Mouse (Mus musculus) adrenal gland (tissue): ENCODE results near the gene Sfmbt2.
"Not testable (repeated sequence)": the region's sequence is repeated elsewhere in the genome, so short reads cannot be mapped to it uniquely, and the experiment has no call there.

Source experiments
- intact Hi-C: fragments of 180-260 bp; cut with DNase I; formaldehyde crosslinking; loops from one replicate; pipeline ENCODE4 v1.15.1; 2025
- long read RNA-seq, 2 experiments: library from polyadenylated mRNA; unstranded; transcript quantifications; one replicate each; pipeline ENCODE4 v2.0.0; 2020; ENCODE audit warnings: borderline replicate concordance in 1 of 2; ENCODE audit not compliant: insufficient replicate concordance in 1 of 2

The Sfmbt2 gene
- long read RNA-seq, experiment 1 = 0 reads
- long read RNA-seq, experiment 2, partial matches to known transcripts = 0 of 1 reads
- long read RNA-seq, experiment 2, other reads (novel, unspliced or antisense) = 1 of 1 reads

DNA sequence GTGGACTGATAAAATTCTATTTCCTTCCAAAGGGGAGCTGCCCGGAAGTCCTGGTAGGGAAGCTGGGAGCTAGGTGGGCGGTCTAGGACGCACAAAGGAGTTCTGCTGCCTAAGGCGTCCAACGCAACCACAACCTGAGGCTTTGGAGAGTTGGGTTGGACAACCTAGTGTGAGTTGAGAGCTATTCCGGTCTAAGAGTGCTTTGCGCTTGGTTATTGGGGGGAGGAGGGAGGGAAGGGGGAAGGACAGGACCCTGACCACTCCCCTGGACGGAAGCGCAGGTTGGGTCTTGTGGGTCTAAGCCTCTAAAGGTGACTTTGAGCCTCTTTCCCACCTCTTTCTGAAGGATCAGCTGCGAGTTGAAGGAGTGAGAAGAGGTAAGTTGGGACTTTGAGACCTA, at the start of gene Sfmbt2:
Gene Sfmbt2 (plus strand): TSS at position 335 of the 400 bp plus-strand sequence.
- intact Hi-C loops = no loop called here

DNA sequence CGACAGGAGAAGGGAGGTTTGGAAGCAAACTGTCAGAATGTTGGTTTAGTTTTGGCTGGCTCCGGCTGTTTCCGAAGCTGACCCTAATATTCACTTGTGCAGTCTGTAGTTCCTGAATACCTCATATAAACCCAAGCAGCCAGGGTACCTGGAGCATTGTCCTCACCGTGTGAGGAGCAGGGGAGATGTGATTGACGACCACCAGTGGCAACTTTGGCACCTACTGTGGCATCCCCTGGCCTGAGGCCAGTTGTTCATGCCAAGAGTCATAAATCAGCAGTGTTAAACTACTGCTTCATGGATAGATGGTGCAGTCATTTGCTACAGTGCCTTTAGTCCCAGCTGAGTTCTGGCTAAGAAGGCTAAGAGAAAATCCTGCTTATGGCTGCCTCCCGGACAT, 49.2 kb upstream of the Sfmbt2 start:
- intact Hi-C loops = no loop called here

DNA sequence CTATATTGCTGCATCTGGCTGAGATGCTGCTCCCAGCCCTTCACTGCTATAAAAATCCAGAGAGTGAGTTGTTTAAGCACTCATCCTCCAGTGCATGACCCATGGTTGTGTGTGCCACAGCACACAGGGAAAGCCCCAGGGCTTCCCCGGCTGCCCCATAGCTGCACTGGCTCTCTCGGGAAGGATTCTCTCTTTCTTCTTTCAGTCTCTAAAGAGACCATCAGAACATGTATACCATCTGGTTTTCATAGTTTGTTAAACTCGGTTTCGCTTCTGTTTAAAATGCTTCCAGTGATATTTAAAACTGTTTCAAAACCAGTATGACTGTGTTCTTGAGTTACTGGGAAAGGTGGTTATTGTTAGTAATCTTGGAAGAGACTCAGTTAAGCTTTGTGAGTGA, 47.1 kb upstream of the Sfmbt2 start:
- intact Hi-C loops = no loop called here

DNA sequence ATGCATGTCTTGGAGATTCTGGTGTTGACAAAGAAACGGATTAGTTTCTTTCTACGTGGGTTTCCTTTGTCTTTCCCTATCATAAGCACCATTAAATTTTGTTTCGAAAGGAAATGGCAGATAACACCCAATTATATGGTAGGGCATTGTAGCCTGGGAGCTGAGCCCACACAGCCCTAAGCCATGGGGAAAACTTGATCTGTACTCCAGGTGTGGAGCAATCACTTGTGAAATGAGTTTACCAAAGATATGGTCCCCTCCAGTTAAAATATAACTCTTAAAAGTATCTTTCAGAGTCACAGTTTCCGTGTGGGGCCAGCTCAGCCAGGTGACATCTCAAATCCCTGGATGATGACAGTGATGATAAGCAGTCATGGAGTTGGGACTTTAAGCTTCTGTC, 45.3 kb upstream of the Sfmbt2 start:
- intact Hi-C loops = no loop called here

DNA sequence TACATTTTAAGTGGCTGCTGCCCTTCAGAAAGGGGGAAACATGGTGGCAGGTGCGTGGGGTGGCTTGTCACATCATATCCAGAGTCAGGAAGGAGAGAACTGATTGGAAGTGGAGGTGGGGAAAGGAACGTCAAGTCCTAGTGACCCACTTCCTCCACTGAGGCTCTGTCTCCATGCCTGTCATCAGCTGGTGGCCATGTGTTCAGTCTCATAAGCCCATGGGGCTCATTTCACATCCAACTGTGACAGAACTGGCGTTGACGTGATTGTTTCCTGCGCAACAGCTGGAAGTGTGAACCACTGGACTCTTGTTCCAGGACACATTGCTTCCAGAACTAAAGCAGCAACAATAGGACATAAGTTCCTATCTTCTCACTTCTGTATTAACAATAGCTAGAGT, 40.1 kb upstream of the Sfmbt2 start:
- intact Hi-C loops = no loop called here

DNA sequence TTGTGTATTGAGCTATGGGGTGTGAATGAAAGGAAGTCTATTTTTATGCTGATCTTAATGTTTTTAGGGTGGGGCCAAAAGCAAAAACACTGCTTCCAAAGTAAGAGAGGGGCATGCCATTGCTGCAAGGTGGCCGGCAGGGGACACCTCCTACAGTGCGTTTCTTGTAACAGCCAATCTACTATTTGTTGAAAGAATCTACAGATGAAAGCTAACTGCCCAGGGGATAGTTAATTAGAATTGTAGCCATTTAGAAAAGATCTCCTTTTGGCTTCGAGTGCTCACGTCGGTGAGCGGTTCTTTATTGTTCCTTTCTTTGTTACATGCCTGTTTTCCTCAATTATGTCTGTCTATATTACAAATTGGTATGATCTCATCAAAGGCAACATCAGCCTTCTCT, 36.0 kb upstream of the Sfmbt2 start:
- intact Hi-C loops = no loop called here

DNA sequence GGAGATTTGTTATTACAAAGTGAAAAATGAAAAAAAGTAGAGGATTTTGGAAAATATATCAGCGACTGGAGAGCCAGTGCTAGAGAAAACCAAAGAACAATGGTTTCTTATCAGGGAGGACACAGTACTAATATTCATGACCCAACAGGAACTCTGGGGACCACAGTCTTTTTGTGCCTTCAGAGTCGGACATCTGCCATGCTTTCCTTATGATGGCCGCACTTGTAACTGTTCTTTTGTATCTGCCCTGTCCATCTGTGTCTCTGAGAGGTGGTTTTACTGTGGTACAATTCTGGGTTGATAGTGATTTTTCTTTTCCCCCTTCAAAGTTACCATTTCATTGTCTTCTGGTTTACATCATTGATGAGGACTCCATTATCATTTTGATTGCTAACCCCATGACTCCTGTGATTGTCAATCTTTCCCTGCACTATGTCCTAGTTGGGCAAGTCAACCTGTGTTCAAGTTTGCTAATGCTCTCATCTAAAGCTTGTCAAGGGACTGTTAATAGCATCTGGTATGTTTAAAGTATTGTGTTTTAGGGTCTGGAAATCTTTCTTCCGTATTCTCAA, 35.2 kb upstream of the Sfmbt2 start:
- intact Hi-C loops = no loop called here

DNA sequence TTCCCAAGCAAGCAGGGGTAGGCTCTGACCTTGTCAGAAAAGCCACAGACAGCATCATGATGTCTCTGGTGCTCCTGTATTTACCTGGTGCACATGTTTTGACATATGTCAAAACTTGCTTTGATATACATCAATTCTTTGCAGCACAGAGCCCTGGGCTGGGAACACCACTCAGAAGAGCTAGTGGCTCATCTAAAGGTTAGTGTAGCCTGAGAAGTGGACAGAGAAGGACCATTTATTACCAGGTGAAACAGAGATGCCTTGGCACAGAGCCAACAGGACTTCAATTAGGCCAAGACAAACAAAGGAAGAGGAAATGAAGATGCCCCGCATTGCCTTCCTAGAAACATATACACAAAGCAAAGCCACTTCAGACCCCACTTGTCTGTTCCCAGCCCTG, 30.3 kb upstream of the Sfmbt2 start:
- intact Hi-C loops = no loop called here

GRCm38 (mm10) chr2:10343523-10343922, 26.8 kb upstream of the Sfmbt2 start:
- intact Hi-C loops = no loop called here

- intact Hi-C loops = not testable (repeated sequence)
These were observed 26.2 kb upstream of the Sfmbt2 start for GRCm38 (mm10) chr2:10344073-10344472.

GRCm38 (mm10) chr2:10347193-10347592, 23.1 kb upstream of the Sfmbt2 start:
- intact Hi-C loops = no loop called here

DNA sequence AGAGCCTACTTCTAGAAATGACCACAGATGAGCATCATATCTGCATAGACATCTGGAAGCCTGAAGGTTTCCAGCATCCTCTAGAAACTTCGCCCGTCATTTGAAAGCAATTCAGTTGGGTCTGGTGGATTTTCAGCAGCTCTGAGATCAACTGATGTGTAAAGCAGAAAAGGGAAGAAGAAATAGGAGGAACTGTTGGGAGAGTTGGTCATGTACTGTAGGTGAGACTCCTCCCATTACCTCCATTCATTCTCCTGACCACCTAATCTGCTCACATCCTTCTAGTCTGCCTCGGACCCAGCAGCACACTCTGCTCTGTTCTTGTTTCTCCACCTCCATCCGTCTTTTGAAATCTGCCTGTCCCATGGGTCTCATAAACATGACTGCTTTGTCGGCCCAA, 22.3 kb upstream of the Sfmbt2 start:
- intact Hi-C loops = no loop called here

DNA sequence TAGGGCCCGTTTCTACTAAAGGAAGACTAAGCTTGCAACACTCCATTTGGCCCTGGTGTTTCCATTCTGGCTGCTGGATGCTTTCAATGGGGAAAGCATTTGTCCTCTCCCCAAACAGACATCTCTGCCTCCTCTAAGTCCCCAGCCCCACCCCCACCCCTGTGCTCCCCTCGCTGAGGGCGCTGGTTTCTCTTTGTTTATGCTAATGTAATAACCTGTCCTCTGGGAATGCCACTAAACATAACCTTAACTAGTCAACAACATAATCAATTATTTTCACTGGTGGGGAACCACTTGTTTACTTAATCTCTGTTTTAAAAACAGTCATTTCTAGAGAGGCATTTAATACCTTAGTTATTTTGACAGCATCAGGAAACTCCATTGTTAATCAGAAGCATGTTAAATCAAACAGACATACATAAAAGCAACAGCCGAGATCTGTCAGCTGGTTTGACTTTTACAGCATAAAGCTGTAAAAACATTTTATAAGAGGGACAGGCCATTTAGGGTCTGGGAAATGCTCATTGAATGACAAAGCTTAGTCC, 20.0 kb upstream of the Sfmbt2 start:
- intact Hi-C loops = no loop called here

DNA sequence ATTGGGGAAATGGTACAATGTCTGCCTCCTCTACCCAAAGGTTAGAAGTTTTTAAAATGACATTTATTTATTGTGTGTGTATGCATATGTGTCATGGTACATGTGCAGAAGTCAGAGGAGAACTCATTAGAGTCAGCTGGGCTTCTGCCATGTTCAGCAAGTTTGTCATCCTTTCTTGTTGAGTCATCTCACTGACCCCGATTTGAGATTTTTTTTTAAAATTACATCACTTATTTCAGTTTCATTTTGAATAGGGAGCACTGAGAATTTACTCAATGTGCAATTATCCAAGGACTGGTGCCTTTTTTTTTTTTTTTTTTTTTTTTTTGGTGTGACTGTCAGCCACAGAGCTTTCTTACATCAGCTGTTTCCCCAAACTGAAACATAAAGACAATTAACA, 19.2 kb upstream of the Sfmbt2 start:
- intact Hi-C loops = no loop called here

DNA sequence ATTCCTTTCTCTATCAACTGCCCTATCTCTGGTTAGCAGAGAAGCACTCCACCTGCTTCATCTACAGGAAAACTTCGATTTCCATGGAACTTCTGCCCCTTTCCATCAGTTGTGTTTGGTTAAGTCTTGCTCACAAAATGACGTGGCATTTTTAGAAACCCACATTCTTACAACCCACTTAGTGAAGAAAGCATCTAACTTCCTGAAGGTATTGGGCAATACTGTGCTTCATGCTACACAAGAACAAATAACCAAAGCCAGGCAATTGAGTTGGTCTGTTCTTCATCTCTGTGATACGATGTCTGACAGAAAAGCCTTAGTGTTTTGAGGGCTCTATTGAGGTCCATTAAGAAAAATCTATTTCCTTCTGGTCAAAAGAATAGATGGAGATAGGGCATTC, 17.4 kb upstream of the Sfmbt2 start:
- intact Hi-C loops = no loop called here

DNA sequence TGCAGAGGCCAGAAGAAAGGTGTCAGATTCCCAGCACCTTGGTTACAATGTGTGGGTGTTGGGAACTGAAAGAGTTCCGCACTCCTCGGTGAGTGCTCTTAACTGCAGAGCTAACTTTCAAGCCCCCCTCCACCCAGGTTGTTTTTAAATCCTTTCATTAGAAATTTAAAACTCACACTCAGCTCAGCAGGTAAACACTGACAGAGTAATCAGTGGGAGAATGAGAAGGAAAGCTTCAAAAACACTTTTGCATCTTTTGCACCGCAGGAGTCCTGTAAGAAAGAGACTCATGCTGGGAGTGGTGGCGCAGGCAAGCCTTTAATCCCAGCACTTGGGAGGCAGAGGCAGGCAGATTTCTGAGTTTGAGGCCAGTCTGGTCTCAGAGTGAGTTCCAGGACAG, 16.4 kb upstream of the Sfmbt2 start:
- intact Hi-C loops = no loop called here

GRCm38 (mm10) chr2:10359861-10360260, 10.4 kb upstream of the Sfmbt2 start:
- intact Hi-C loops = loop anchor here (10.0 kb wide), 1 partner anchor 465 kb away; no protein-coding TSS in a partner anchor

DNA sequence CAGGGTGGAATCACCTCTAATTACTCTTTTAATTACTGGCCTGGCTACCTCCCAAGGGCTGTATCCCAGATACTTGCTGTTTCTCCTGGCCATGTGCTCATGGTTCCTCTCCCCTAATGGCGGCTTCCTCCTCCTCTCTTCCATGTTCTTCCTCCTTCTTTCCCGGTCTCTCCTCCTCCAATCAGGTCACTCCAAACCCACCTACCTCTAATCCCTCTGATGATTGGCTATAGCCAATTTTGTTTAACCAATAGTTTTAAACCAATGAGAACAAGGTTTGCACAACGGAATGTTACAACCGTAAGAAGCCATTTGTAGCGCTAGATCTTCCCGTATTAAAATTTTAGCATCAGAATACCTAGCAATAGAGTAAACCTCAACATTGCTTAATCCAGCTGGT, 5.2 kb upstream of the Sfmbt2 start:
- intact Hi-C loops = loop anchor here (10.0 kb wide), 1 partner anchor 460 kb away; no protein-coding TSS in a partner anchor

DNA sequence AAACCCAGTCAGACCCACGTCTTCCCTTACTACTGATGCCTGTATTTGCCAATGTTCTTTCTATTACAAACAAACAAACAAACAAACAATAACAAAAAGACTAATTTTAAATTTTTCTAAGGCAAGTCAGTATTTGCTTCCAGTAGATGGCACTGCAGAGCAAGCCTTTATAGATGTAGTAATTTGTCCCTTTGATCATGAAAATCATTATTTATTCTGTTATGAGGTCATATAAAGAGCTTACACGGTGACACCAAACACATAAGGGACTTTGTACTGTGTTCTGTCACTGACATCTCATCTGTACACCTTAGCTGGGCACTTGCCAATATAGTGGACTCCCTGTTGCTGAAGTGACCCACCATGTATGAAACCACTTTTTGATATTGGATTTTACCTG, 4.0 kb upstream of the Sfmbt2 start:
- intact Hi-C loops = loop anchor here (10.0 kb wide), 1 partner anchor 459 kb away; no protein-coding TSS in a partner anchor

DNA sequence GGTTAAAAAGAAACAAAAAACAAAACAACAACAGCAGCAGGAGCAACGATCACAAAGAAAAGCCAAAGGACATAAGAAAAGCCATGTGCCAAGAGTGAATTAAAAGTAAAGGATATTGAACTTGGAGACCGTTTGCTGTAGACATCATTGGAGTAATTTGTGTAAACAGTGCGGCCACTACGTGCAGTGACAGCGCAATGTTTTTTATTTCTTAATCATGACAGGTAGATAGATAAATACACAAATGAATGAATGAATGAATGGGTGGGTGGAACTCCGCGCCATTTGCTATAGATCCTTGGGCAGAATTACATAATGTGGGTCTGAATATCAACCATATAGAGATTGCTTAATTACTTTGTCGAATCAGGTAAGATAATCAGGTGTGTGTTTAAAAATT, 634 bp upstream of the Sfmbt2 start:
- intact Hi-C loops = loop anchor here (10.0 kb wide), 1 partner anchor 455 kb away; no protein-coding TSS in a partner anchor

DNA sequence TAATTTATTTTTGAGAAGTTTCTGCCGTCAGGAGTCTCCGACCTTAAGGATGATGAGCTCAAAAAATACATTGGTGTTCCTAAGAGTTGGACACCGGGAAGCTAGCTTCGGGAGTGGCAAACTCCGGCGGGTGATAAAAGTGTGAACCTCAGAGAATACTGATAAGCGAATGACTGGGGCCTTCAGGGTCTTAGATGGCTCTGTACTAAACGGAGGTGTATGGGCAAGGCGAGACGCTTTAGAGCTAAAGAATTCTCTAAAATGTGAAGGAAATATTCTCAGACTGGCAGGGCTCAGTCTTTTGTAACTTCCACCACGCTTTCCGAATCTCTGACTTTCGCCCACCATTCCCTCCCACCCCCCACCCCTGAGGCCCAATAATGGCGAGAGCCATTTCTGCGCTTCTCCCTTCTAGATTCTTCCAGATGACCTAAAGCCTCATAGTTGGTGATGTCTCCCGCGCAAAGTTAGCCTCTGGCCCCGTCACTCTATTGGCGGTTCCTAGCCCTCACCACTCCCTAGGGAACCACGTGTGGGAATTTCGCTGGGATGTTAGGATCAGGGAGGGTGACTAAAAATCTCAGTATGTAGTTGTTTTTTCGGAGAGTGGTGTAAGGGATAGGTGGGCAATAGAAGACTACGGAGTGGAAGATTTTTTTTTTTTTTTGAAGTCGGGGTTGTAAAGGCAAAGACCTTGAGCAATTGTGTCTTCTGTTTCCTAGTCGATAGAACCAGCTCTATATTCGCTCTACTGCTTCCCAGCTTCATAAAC, 563 bp downstream of the Sfmbt2 start:
- intact Hi-C loops = no loop called here

DNA sequence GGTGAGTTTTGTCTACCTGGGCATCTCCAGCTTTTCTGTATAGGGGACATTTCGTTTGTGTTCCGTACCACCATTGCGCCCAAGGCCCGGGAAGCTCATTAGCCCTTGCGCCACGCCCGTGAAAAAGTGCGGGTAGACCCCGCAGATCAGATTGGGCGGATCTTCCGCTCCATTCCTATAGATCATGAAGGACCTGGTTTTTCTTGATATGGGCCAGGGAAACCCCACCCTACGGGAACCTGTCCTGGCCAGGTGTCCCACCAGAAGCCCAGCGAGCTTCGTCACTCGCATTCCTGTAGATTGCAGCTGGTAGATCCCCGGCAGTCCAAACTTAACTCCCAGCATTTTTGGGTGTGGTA, 1.1 kb downstream of the Sfmbt2 start:
- intact Hi-C loops = no loop called here

DNA sequence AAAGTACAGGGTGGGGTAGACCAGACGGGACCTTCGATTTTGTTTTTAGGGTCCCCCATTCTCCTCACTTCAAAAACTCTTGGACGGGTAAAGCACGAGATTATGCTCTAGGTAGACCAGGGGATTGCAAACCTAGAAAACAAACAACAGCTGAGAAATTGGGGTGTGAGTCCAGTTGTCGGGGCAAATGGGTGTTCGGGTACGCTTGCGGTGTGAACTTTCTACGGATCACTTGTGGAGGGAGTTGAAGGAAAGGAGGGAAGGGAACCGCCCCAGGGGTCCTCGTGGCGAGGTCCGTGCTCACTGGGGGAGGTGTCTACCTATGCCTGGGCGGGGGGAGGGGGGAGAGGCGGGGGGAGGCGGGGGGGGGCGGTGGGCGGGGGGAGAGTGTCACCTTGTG, 1.6 kb downstream of the Sfmbt2 start:
- intact Hi-C loops = no loop called here
